Mouse (Mus musculus) neural tube, postnatal 0 days (tissue): ENCODE results near the gene Vmn1r107. TPM values are rescaled to one million over a fixed set of nuclear protein-coding genes. Genes with fewer than 3 reads are reported as not detected.

Experiments used
- polyA plus RNA-seq: library from polyadenylated mRNA; unstranded; fragments of >200 nt; fragmentation: Nextera tagmentation; extraction: Ambion mirVana; gene quantifications from 2 replicates; pipeline ENCODE4 v1.2.1, GENCODE M21; 2015

Vmn1r107 gene
- not detected in 2 replicates for polyA plus RNA-seq

DNA sequence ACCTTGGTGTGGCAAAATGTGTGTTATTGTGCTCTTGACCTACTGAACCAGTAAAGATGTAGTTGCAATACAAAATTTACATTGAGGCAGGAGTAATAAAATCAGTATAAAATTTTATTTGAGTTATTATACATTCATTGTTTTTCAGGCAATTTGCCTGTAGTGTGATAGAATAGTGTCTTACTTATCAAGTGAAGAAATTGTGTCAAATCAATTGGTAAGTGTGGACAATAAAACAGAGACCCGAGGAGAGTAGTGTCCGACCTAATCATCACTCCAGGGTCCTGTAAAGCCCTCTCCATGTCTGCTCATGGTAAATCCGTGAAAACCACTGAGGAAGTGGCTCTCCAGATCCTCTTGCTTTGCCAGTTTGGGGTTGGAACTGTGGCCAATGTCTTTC is at the start of gene Vmn1r107:
Gene Vmn1r107 (plus strand): TSS at position 301 of the 400 bp plus-strand sequence.

GRCm38 (mm10) chr7:20703116-20703515 is 34.4 kb downstream of the Vmn1r107 start, which contains the start of gene Vmn1r111:
Vmn1r111 (minus strand) TSS chr7:20703216.

Other genes starting within 250 kb of the Vmn1r107 start
- gene Vmn1r101, start 226.3 kb upstream of the Vmn1r107 start, polyA plus RNA-seq, result not detected in 2 replicates
- not detected in 2 replicates for gene Gm10670, start 194.0 kb upstream of the Vmn1r107 start, polyA plus RNA-seq
- gene Vmn1r103, start 158.4 kb upstream of the Vmn1r107 start, polyA plus RNA-seq, result not detected in 2 replicates
- gene Vmn1r104, start 135.1 kb upstream of the Vmn1r107 start, polyA plus RNA-seq, result not detected in 2 replicates
- gene Gm5726, start 123.2 kb upstream of the Vmn1r107 start, polyA plus RNA-seq, result not detected in 2 replicates
- not detected in 2 replicates for gene Gm4141, start 92.7 kb upstream of the Vmn1r107 start, polyA plus RNA-seq
- gene Gm4513, start 69.9 kb upstream of the Vmn1r107 start, polyA plus RNA-seq, result not detected in 2 replicates
- not detected in 2 replicates for gene Vmn1r111, start 34.3 kb downstream of the Vmn1r107 start, polyA plus RNA-seq
- gene Gm10668, start 61.7 kb downstream of the Vmn1r107 start, polyA plus RNA-seq, result not detected in 2 replicates
- not detected in 2 replicates for gene Vmn1r112, start 102.3 kb downstream of the Vmn1r107 start, polyA plus RNA-seq
- not detected in 2 replicates for gene Vmn1r113, start 118.4 kb downstream of the Vmn1r107 start, polyA plus RNA-seq
- not detected in 2 replicates for gene Vmn1r114, start 143.3 kb downstream of the Vmn1r107 start, polyA plus RNA-seq
- gene Vmn1r115, start 176.1 kb downstream of the Vmn1r107 start, polyA plus RNA-seq, result not detected in 2 replicates
- gene Vmn1r116, start 203.3 kb downstream of the Vmn1r107 start, polyA plus RNA-seq, result not detected in 2 replicates
- not detected in 2 replicates for gene Vmn1r117, start 215.2 kb downstream of the Vmn1r107 start, polyA plus RNA-seq
- gene Vmn1r118, start 243.4 kb downstream of the Vmn1r107 start, polyA plus RNA-seq, result not detected in 2 replicates